Comparison of ENCODE assay signal across 9 mouse cellular contexts in the genomic region with DNA sequence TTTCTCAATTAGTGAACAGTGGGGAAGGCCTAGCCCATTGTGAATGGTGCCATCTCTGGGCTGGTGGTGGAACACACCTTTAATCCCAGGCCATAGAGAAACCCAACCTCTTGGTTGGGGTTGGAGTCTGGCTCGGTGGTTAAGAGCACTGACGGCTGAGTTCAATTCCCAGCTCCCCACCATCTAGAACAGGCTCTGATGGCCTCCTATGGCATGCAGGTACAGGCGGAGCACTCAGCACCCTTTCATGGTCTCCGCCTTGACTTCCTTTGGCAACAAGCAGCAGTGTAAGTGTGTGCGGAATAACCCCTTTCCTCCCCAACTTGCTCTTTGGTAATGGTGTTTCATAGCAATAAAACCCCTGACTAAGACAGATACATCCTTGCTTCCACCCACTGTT. TPM values are rescaled to one million over a fixed set of nuclear protein-coding genes. Genes with fewer than 3 reads are reported as not detected.
A peak's percentile ranks its signal among the peaks of the same experiment; 100 is the strongest.
DNase-seq lines count a peak whose midpoint lies in the region; ATAC-seq lines count a peak whose summit lies in the region.
"Had no signal": no experiment of that assay in that cellular context is flagged by ENCODE, and none has a peak within 500 bp of the region (broad histone marks: within the 10 kb centered on the region; RNA-seq: fewer than 3 reads in every experiment).

No protein-coding gene starts in this region.

- no peak for DNase-seq in lung, postnatal 25 days (ENCODE audit: low spot score)
- no peak for DNase-seq in forebrain, embryonic 10.5 days (ENCODE audit: extremely low spot score, low spot score)
- DNase-seq in left cerebral cortex, adult 11 months (ENCODE audit: low spot score) = no peak
- DNase-seq in adrenal gland, adult (ENCODE audit: inconsistent age in 2 of 2, low spot score in 1 of 2) = no peak

- peaks cover 29% of the 10 kb centered on the region for H3K36me3 ChIP-seq in lung, embryonic 16.5 days (ENCODE audit: control insufficient read depth, insufficient read depth, low read length)
- H3K36me3 ChIP-seq in forebrain, embryonic 10.5 days (replicated peaks) = peaks cover 57% of the 10 kb centered on the region
- H3K36me3 ChIP-seq in limb, embryonic 13.5 days = peaks cover 51% of the 10 kb centered on the region
- H3K36me3 ChIP-seq in stomach, embryonic 15.5 days = peaks cover 39% of the 10 kb centered on the region

- no peaks in the 10 kb centered on the region for H3K27me3 ChIP-seq in lung, embryonic 16.5 days (ENCODE audit: control insufficient read depth, insufficient read depth, low read depth, low read length)
- no peaks in the 10 kb centered on the region for H3K27me3 ChIP-seq in forebrain, embryonic 10.5 days (ENCODE audit: poor library complexity, severe bottlenecking)
- no peaks in the 10 kb centered on the region for H3K27me3 ChIP-seq in limb, embryonic 13.5 days
- H3K27me3 ChIP-seq in stomach, embryonic 15.5 days (replicated peaks) = no peaks in the 10 kb centered on the region

- WGBS in lung, embryonic 16.5 days = 59% methylated on average over 5 of the region's 5 CpGs
- WGBS in forebrain, embryonic 10.5 days = 77% methylated on average over 5 of the region's 5 CpGs
- WGBS in limb, embryonic 13.5 days = 65% methylated on average over 5 of the region's 5 CpGs
- 59% methylated on average over 5 of the region's 5 CpGs for whole genome bisulfite sequencing in stomach, embryonic 15.5 days

- peak overlapping the region; percentile 65 for H3K4me2 ChIP-seq in lung, embryonic 16.5 days (ENCODE audit: low read depth, low read length)
- H3K4me2 ChIP-seq in limb, embryonic 13.5 days (replicated peaks) = peak overlapping the region; percentile 86
- H3K4me2 ChIP-seq in stomach, embryonic 15.5 days = peak overlapping the region; percentile 80

- no peaks in the 10 kb centered on the region for H3K9me3 ChIP-seq in lung, embryonic 16.5 days (ENCODE audit: control insufficient read depth, low read length)
- H3K9me3 ChIP-seq in forebrain, embryonic 10.5 days = no peaks in the 10 kb centered on the region
- no peaks in the 10 kb centered on the region for H3K9me3 ChIP-seq in limb, embryonic 13.5 days
- H3K9me3 ChIP-seq in stomach, embryonic 15.5 days = no peaks in the 10 kb centered on the region

- peak overlapping the region; percentile 97 for H3K9ac ChIP-seq in lung, embryonic 16.5 days (ENCODE audit: low read length)
- peak overlapping the region; percentile 97 for H3K9ac ChIP-seq in limb, embryonic 13.5 days
- H3K9ac ChIP-seq in stomach, embryonic 15.5 days = peak overlapping the region; percentile 29; the same call in 1 of the 2 replicates

- peaks cover 12% of the 10 kb centered on the region for H3K4me1 ChIP-seq in lung, embryonic 16.5 days (replicated peaks; ENCODE audit: control insufficient read depth, insufficient read depth, low read length)
- H3K4me1 ChIP-seq in forebrain, embryonic 10.5 days = peaks cover 58% of the 10 kb centered on the region
- peaks cover 33% of the 10 kb centered on the region for H3K4me1 ChIP-seq in limb, embryonic 13.5 days
- H3K4me1 ChIP-seq in stomach, embryonic 15.5 days = peaks cover 27% of the 10 kb centered on the region

- H3K4me3 ChIP-seq in lung, embryonic 16.5 days (ENCODE audit: low read length) = peak overlapping the region; percentile 95
- H3K4me3 ChIP-seq in forebrain, embryonic 10.5 days = peak overlapping the region; percentile 79
- H3K4me3 ChIP-seq in limb, embryonic 13.5 days = peak overlapping the region; percentile 82
- H3K4me3 ChIP-seq in stomach, embryonic 15.5 days (replicated peaks) = peak overlapping the region; percentile 97

- H3K27ac ChIP-seq in lung, embryonic 16.5 days (ENCODE audit: low read length) = no peak overlapping the region
- H3K27ac ChIP-seq in forebrain, embryonic 10.5 days = peak overlapping the region; percentile 93
- no peak overlapping the region; the same call in 1 of the 2 replicates for H3K27ac ChIP-seq in limb, embryonic 13.5 days
- H3K27ac ChIP-seq in stomach, embryonic 15.5 days = no peak overlapping the region

- ATAC-seq in lung, embryonic 16.5 days (ENCODE audit: low read depth) = no peak
- no peak for ATAC-seq in limb, embryonic 13.5 days (ENCODE audit: low FRiP score, low read depth)
- ATAC-seq in stomach, embryonic 15.5 days (ENCODE audit: insufficient read depth, low FRiP score, low read depth) = no peak
- ATAC-seq in erythroid progenitor cell, adult 5-6 weeks (replicated peaks; ENCODE audit: low FRiP score, poor library complexity, severe bottlenecking) = no peak

RNA-seq across cellular contexts. Expression of a gene that starts 10.3 kb away (rescaled TPM):
- polyA plus RNA-seq in lung, embryonic 16.5 days (2015; fragmentation: Nextera tagmentation; extraction: Ambion mirVana) = 16.5 and 17.1 TPM in 2 replicates
- 44.1 and 49.4 TPM in 2 replicates for polyA plus RNA-seq in forebrain, embryonic 10.5 days (2016; fragmentation: Nextera tagmentation; extraction: Ambion mirVana)
- 61.0 and 61.5 TPM in 2 replicates for polyA plus RNA-seq in limb, embryonic 13.5 days (2015; fragmentation: Nextera tagmentation; extraction: Ambion mirVana)
- 28.9 and 33.7 TPM in 2 replicates for polyA plus RNA-seq in stomach, embryonic 15.5 days (2015; fragmentation: Nextera tagmentation; extraction: Ambion mirVana)
- not detected in 2 replicates for total RNA-seq in erythroid progenitor cell, adult 5-6 weeks (2015; ENCODE audit: low replicate concordance)
- total RNA-seq in erythroid progenitor cell, adult 5-6 weeks (2017; ENCODE audit: low replicate concordance) = not detected in 2 replicates

RNA-seq across cellular contexts. Expression of a gene that starts 32.5 kb away (rescaled TPM):
- polyA plus RNA-seq in lung, embryonic 16.5 days (2015; fragmentation: Nextera tagmentation; extraction: Ambion mirVana) = not detected in 2 replicates
- not detected in 2 replicates for polyA plus RNA-seq in forebrain, embryonic 10.5 days (2016; fragmentation: Nextera tagmentation; extraction: Ambion mirVana)
- polyA plus RNA-seq in limb, embryonic 13.5 days (2015; fragmentation: Nextera tagmentation; extraction: Ambion mirVana) = not detected in 2 replicates
- polyA plus RNA-seq in stomach, embryonic 15.5 days (2015; fragmentation: Nextera tagmentation; extraction: Ambion mirVana) = not detected in 2 replicates
- total RNA-seq in erythroid progenitor cell, adult 5-6 weeks (2015; ENCODE audit: low replicate concordance) = not detected in 2 replicates
- not detected in 2 replicates for total RNA-seq in erythroid progenitor cell, adult 5-6 weeks (2017; ENCODE audit: low replicate concordance)
- total RNA-seq: adrenal gland, postnatal 36 days had no signal

RNA-seq across cellular contexts. Expression of a gene that starts 34.4 kb away (rescaled TPM):
- 43.0 and 44.8 TPM in 2 replicates for polyA plus RNA-seq in lung, embryonic 16.5 days (2015; fragmentation: Nextera tagmentation; extraction: Ambion mirVana)
- polyA plus RNA-seq in forebrain, embryonic 10.5 days (2016; fragmentation: Nextera tagmentation; extraction: Ambion mirVana) = 10.1 and 10.2 TPM in 2 replicates
- 23.1 and 24.6 TPM in 2 replicates for polyA plus RNA-seq in limb, embryonic 13.5 days (2015; fragmentation: Nextera tagmentation; extraction: Ambion mirVana)
- 60.1 and 63.4 TPM in 2 replicates for polyA plus RNA-seq in stomach, embryonic 15.5 days (2015; fragmentation: Nextera tagmentation; extraction: Ambion mirVana)
- 12.2 and 12.6 TPM in 2 replicates for total RNA-seq in erythroid progenitor cell, adult 5-6 weeks (2015; ENCODE audit: low replicate concordance)
- total RNA-seq in erythroid progenitor cell, adult 5-6 weeks (2017; ENCODE audit: low replicate concordance) = 6.2 and 12.0 TPM in 2 replicates

RNA-seq across cellular contexts. Expression of a gene that starts 52.1 kb away (rescaled TPM):
- polyA plus RNA-seq in lung, embryonic 16.5 days (2015; fragmentation: Nextera tagmentation; extraction: Ambion mirVana) = not detected in 2 replicates
- not detected in 2 replicates for polyA plus RNA-seq in forebrain, embryonic 10.5 days (2016; fragmentation: Nextera tagmentation; extraction: Ambion mirVana)
- polyA plus RNA-seq in limb, embryonic 13.5 days (2015; fragmentation: Nextera tagmentation; extraction: Ambion mirVana) = not detected in 2 replicates
- not detected in 2 replicates for polyA plus RNA-seq in stomach, embryonic 15.5 days (2015; fragmentation: Nextera tagmentation; extraction: Ambion mirVana)
- total RNA-seq in erythroid progenitor cell, adult 5-6 weeks (2015; ENCODE audit: low replicate concordance) = not detected in 2 replicates
- total RNA-seq in erythroid progenitor cell, adult 5-6 weeks (2017; ENCODE audit: low replicate concordance) = 1.9 TPM in 1 of 2 replicates, not detected in the other
- total RNA-seq: adrenal gland, postnatal 36 days had no signal

RNA-seq across cellular contexts. Expression of a gene that starts 58.8 kb away (rescaled TPM):
- polyA plus RNA-seq in lung, embryonic 16.5 days (2015; fragmentation: Nextera tagmentation; extraction: Ambion mirVana) = 371 and 375 TPM in 2 replicates
- polyA plus RNA-seq in forebrain, embryonic 10.5 days (2016; fragmentation: Nextera tagmentation; extraction: Ambion mirVana) = 89.9 and 96.4 TPM in 2 replicates
- polyA plus RNA-seq in limb, embryonic 13.5 days (2015; fragmentation: Nextera tagmentation; extraction: Ambion mirVana) = 103 and 105 TPM in 2 replicates
- 121 and 128 TPM in 2 replicates for polyA plus RNA-seq in stomach, embryonic 15.5 days (2015; fragmentation: Nextera tagmentation; extraction: Ambion mirVana)
- 3.8 and 7.2 TPM in 2 replicates for total RNA-seq in erythroid progenitor cell, adult 5-6 weeks (2015; ENCODE audit: low replicate concordance)
- total RNA-seq in erythroid progenitor cell, adult 5-6 weeks (2017; ENCODE audit: low replicate concordance) = 0.77 and 7.2 TPM in 2 replicates

Comparison
In these comparisons a context has a peak if more than half of its experiments do, and no peak if none do; other contexts are left out.
1. H3K9ac ChIP-seq: peak in every context shown above with its lines; median percentile 97 in lung, embryonic 16.5 days; 97 in limb, embryonic 13.5 days; 29 in stomach, embryonic 15.5 days.